Comparison of ENCODE assay signal across 16 mouse cellular contexts in the genomic region with DNA sequence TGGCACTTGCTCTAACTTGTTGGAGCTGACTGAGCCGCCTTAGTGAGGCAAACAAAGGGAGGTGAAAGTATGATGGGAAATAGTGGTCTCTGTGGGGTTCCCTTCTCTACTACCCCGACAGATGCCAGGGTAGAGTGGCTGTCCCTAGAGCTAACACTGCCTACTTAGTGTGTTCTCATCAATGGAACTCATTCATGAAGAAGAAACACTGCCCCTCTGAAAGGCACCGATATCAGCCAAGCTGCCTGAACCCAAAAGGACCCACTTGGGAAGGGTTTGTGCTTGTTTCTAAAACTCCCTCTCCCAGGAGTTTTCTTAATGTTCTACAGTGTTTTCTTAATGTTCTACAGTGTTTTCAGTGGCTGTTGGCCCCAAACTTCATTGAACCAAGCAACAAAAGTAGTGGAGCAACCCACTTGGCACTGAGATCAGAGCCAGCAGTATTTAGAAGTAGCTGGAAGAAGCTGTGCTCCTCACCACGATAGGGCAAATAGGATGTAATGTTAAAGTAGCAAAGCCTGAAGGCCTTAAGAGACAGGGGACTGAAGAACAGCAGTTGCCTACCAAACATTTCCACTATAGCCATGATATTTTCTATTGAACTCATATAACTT. TPM values are rescaled to one million over a fixed set of nuclear protein-coding genes. Genes with fewer than 3 reads are reported as not detected.
A peak's percentile ranks its signal among the peaks of the same experiment; 100 is the strongest.
DNase-seq lines count a peak whose midpoint lies in the region; ATAC-seq lines count a peak whose summit lies in the region.
"Had no signal": no experiment of that assay in that cellular context is flagged by ENCODE, and none has a peak within 500 bp of the region (broad histone marks: within the 10 kb centered on the region; RNA-seq: fewer than 3 reads in every experiment).

No protein-coding gene starts in this region.

- H3K27me3 ChIP-seq in forebrain, embryonic 14.5 days (replicated peaks; ENCODE audit: control insufficient read depth, insufficient read depth, low read length) = no peaks in the 10 kb centered on the region
- H3K27me3 ChIP-seq in forebrain, embryonic 11.5 days (ENCODE audit: control insufficient read depth, insufficient read depth, low read length) = no peaks in the 10 kb centered on the region
- H3K27me3 ChIP-seq in forebrain, embryonic 16.5 days (replicated peaks; ENCODE audit: control insufficient read depth, insufficient read depth, low read length) = no peaks in the 10 kb centered on the region
- H3K27me3 ChIP-seq in kidney, embryonic 14.5 days (ENCODE audit: control insufficient read depth, insufficient read depth, low read length) = no peaks in the 10 kb centered on the region
- H3K27me3 ChIP-seq: heart, embryonic 12.5 days; lung, embryonic 15.5 days; stomach, embryonic 15.5 days had no signal

- no peak overlapping the region for H3K4me2 ChIP-seq in forebrain, embryonic 14.5 days (ENCODE audit: low read length)
- H3K4me2 ChIP-seq in forebrain, embryonic 11.5 days (ENCODE audit: low read depth, low read length, severe bottlenecking) = no peak overlapping the region
- H3K4me2 ChIP-seq in forebrain, embryonic 16.5 days (ENCODE audit: low read length) = no peak overlapping the region
- no peak overlapping the region for H3K4me2 ChIP-seq in kidney, embryonic 14.5 days (replicated peaks; ENCODE audit: low read depth, low read length)
- H3K4me2 ChIP-seq: heart, embryonic 12.5 days; liver, embryonic 11.5 days; lung, embryonic 15.5 days; stomach, embryonic 15.5 days had no signal

- H3K27ac ChIP-seq in forebrain, embryonic 14.5 days (ENCODE audit: low read depth, low read length) = no peak overlapping the region
- no peak overlapping the region for H3K27ac ChIP-seq in forebrain, embryonic 11.5 days (ENCODE audit: low read depth, low read length)
- H3K27ac ChIP-seq in forebrain, embryonic 16.5 days (ENCODE audit: low read length) = no peak overlapping the region
- no peak overlapping the region for H3K27ac ChIP-seq in kidney, embryonic 14.5 days (ENCODE audit: low read depth, low read length)
- H3K27ac ChIP-seq: lung, embryonic 15.5 days; stomach, embryonic 15.5 days had no signal

- ATAC-seq in forebrain, embryonic 14.5 days = peak; percentile 50; the same call in 1 of the 2 replicates
- ATAC-seq in forebrain, embryonic 11.5 days (replicated peaks; ENCODE audit: low FRiP score) = no peak
- peak; percentile 75 for ATAC-seq in forebrain, embryonic 16.5 days
- ATAC-seq in kidney, embryonic 14.5 days (ENCODE audit: low FRiP score, low TSS enrichment) = no peak

- H3K4me3 ChIP-seq in forebrain, embryonic 14.5 days (ENCODE audit: low read depth, low read length) = no peak overlapping the region
- H3K4me3 ChIP-seq in forebrain, embryonic 11.5 days (ENCODE audit: low read depth, low read length) = no peak overlapping the region
- H3K4me3 ChIP-seq in forebrain, embryonic 16.5 days (replicated peaks; ENCODE audit: low read length) = no peak overlapping the region
- no peak overlapping the region for H3K4me3 ChIP-seq in kidney, embryonic 14.5 days (ENCODE audit: low read length)
- H3K4me3 ChIP-seq: heart, embryonic 12.5 days; lung, embryonic 15.5 days; stomach, embryonic 15.5 days had no signal

- WGBS in forebrain, embryonic 14.5 days = 65% methylated on average over 4 of the region's 4 CpGs
- 88% methylated on average over 4 of the region's 4 CpGs for WGBS in forebrain, embryonic 11.5 days
- WGBS in forebrain, embryonic 16.5 days = 53% methylated on average over 4 of the region's 4 CpGs
- 87% methylated on average over 4 of the region's 4 CpGs for WGBS in kidney, embryonic 14.5 days

- H3K36me3 ChIP-seq in forebrain, embryonic 14.5 days (ENCODE audit: control insufficient read depth, insufficient read depth, low read length) = no peaks in the 10 kb centered on the region
- no peaks in the 10 kb centered on the region for H3K36me3 ChIP-seq in forebrain, embryonic 11.5 days (ENCODE audit: control insufficient read depth, insufficient read depth, low read length)
- H3K36me3 ChIP-seq in forebrain, embryonic 16.5 days (ENCODE audit: control insufficient read depth, insufficient read depth) = no peaks in the 10 kb centered on the region
- no peaks in the 10 kb centered on the region for H3K36me3 ChIP-seq in kidney, embryonic 14.5 days (ENCODE audit: control insufficient read depth, insufficient read depth, low read length)
- H3K36me3 ChIP-seq: G1E; heart, embryonic 12.5 days; lung, embryonic 15.5 days; stomach, embryonic 15.5 days had no signal

- DNase-seq in forebrain, embryonic 14.5 days (ENCODE audit: low spot score) = peak; percentile 13
- DNase-seq in forebrain, embryonic 11.5 days (ENCODE audit: low spot score) = no peak
- DNase-seq in layer of hippocampus, adult 9-11 months = peak; percentile 27
- DNase-seq in layer of hippocampus, adult 11-12 months (ENCODE audit: low spot score) = no peak
- DNase-seq in adipocyte (ENCODE audit: low spot score) = peak; percentile 73
- DNase-seq in testis, postnatal 14 days (ENCODE audit: low spot score) = no peak
- DNase-seq: cerebellum, adult 9-11 months; gastrocnemius, postnatal 36 days; thymus, postnatal 25 days had no signal

- no peak overlapping the region for H3K9ac ChIP-seq in forebrain, embryonic 14.5 days (ENCODE audit: low read length)
- H3K9ac ChIP-seq in forebrain, embryonic 11.5 days (ENCODE audit: low read length) = no peak overlapping the region
- H3K9ac ChIP-seq in forebrain, embryonic 16.5 days (replicated peaks; ENCODE audit: low read depth, low read length) = no peak overlapping the region
- no peak overlapping the region for H3K9ac ChIP-seq in kidney, embryonic 14.5 days (ENCODE audit: low read depth, low read length)
- H3K9ac ChIP-seq: heart, embryonic 12.5 days; lung, embryonic 15.5 days; stomach, embryonic 15.5 days had no signal

- no peaks in the 10 kb centered on the region for H3K4me1 ChIP-seq in forebrain, embryonic 14.5 days (ENCODE audit: control insufficient read depth, insufficient read depth, low read length)
- H3K4me1 ChIP-seq in forebrain, embryonic 11.5 days (replicated peaks; ENCODE audit: control insufficient read depth, insufficient read depth, low read length) = no peaks in the 10 kb centered on the region
- peaks cover 3% of the 10 kb centered on the region; the same call in 1 of the 2 replicates for H3K4me1 ChIP-seq in forebrain, embryonic 16.5 days (replicated peaks; ENCODE audit: control insufficient read depth, insufficient read depth, low read length)
- 0 out of 2 replicates have a peak, but pooled peaks cover 5% of the 10 kb centered on the region for H3K4me1 ChIP-seq in kidney, embryonic 14.5 days (ENCODE audit: control insufficient read depth, insufficient read depth, low read length)
- H3K4me1 ChIP-seq: heart, embryonic 12.5 days; stomach, embryonic 15.5 days had no signal

- no peaks in the 10 kb centered on the region for H3K9me3 ChIP-seq in forebrain, embryonic 14.5 days (replicated peaks; ENCODE audit: control insufficient read depth, low read length)
- no peaks in the 10 kb centered on the region for H3K9me3 ChIP-seq in forebrain, embryonic 11.5 days (ENCODE audit: control insufficient read depth, low read length)
- no peaks in the 10 kb centered on the region for H3K9me3 ChIP-seq in forebrain, embryonic 16.5 days (ENCODE audit: control insufficient read depth, low read length)
- H3K9me3 ChIP-seq in kidney, embryonic 14.5 days (ENCODE audit: control insufficient read depth, low read length) = no peaks in the 10 kb centered on the region
- H3K9me3 ChIP-seq: G1E; heart, embryonic 12.5 days; lung, embryonic 15.5 days; stomach, embryonic 15.5 days had no signal

RNA-seq across cellular contexts. Expression of a gene that starts 36.1 kb away (rescaled TPM):
- polyA plus RNA-seq in forebrain, embryonic 14.5 days (2014; fragmentation: Nextera tagmentation; extraction: Ambion mirVana) = 27.8 and 40.4 TPM in 2 replicates
- polyA plus RNA-seq in forebrain, embryonic 11.5 days (2014; fragmentation: Nextera tagmentation; extraction: Ambion mirVana) = 43.5 and 46.2 TPM in 2 replicates
- 29.1 and 32.2 TPM in 2 replicates for polyA plus RNA-seq in forebrain, embryonic 16.5 days (2015; fragmentation: Nextera tagmentation; extraction: Ambion mirVana)
- polyA plus RNA-seq in kidney, embryonic 14.5 days (2014; fragmentation: Nextera tagmentation; extraction: Ambion mirVana) = 76.6 and 108 TPM in 2 replicates
- polyA plus RNA-seq: G1E had no signal

Comparison
In these comparisons a context has a peak if more than half of its experiments do, and no peak if none do; other contexts are left out.
1. ATAC-seq: peak in forebrain, embryonic 14.5 days (single experiment) and forebrain, embryonic 16.5 days (single experiment); none in forebrain, embryonic 11.5 days (single experiment) and kidney, embryonic 14.5 days (single experiment).
2. DNase-seq: peak in forebrain, embryonic 14.5 days (single experiment), layer of hippocampus, adult 9-11 months (single experiment) and adipocyte (single experiment); none in forebrain, embryonic 11.5 days (single experiment), layer of hippocampus, adult 11-12 months (single experiment) and testis, postnatal 14 days (single experiment).